Mouse (Mus musculus): Measurements from ENCODE around the gene Aaas.

Gene Aaas

GRCm38 (mm10) chr15:102296368-102297006, 54.1 kb downstream of the Aaas start:
- no peak for DNase-seq

- DNase-seq: peak; percentile 92 to 95
These were observed 54.8 kb downstream of the Aaas start, which contains the start of gene Espl1 for GRCm38 (mm10) chr15:102295633-102296367. TSS of gene Espl1 (plus strand) at chr15:102296266.

Measured in kidney, adult 8-10 months (tissue).